Mouse (Mus musculus): ENCODE measurements at regions not wholly inside any gene's neighbourhood (a gene's known extent, or its start where the extent isn't known, plus 50 kb on each side); places are given as distances from the start of the nearest gene placed in this dataset.

GRCm38 (mm10) chr4:142761577-142761976 is 451.2 kb downstream of the Prdm2 start:
- H3K36me3 ChIP-seq (ENCODE audit: control insufficient read depth, insufficient read depth, low read length, poor library complexity, severe bottlenecking): no peaks in the 10 kb centered on the region
- no peak for DNase-seq (ENCODE audit: low read depth, low spot score)
- H3K27me3 ChIP-seq (ENCODE audit: control insufficient read depth, insufficient read depth, low read length, poor library complexity, severe bottlenecking): no peaks in the 10 kb centered on the region

DNA sequence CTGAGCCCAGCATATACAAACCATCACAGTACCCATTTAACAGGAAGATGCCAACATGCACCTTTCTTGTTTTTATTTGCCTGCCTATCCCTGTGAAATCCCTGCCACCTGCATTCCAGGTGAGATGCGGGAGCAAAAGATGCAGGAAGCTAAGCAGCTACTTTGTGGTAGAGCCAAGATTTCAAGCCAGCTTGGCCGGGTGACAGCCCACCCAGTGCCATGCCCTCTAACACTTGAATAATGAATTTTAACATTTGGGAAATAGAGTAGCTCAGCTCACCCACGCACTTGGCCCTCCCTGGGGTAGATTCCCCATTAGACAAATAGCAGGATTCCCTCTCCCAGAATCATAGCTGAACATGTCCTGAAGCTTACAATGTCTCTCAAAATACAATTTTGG is 454.7 kb downstream of the Prdm2 start:
- H3K27me3 ChIP-seq (ENCODE audit: control insufficient read depth, insufficient read depth, low read length, poor library complexity, severe bottlenecking): no peaks in the 10 kb centered on the region
- H3K36me3 ChIP-seq (ENCODE audit: control insufficient read depth, insufficient read depth, low read length, poor library complexity, severe bottlenecking): no peaks in the 10 kb centered on the region
- DNase-seq (ENCODE audit: low read depth, low spot score): no peak

GRCm38 (mm10) chr4:142756332-142756731 is 456.5 kb downstream of the Prdm2 start:
- Histone ChIP-seq H3K27me3 (ENCODE audit: control insufficient read depth, insufficient read depth, low read length, poor library complexity, severe bottlenecking) (no peaks in the 10 kb centered on the region), H3K36me3 (ENCODE audit: control insufficient read depth, insufficient read depth, low read length, poor library complexity, severe bottlenecking) (no peaks in the 10 kb centered on the region)
- no peak for DNase-seq (ENCODE audit: low read depth, low spot score)

GRCm38 (mm10) chr4:142749918-142750317 is 462.9 kb downstream of the Prdm2 start:
- Histone ChIP-seq H3K27me3 (ENCODE audit: control insufficient read depth, insufficient read depth, low read length, poor library complexity, severe bottlenecking) (no peaks in the 10 kb centered on the region), H3K36me3 (ENCODE audit: control insufficient read depth, insufficient read depth, low read length, poor library complexity, severe bottlenecking) (no peaks in the 10 kb centered on the region)
- no peak for DNase-seq (ENCODE audit: low read depth, low spot score)

DNA sequence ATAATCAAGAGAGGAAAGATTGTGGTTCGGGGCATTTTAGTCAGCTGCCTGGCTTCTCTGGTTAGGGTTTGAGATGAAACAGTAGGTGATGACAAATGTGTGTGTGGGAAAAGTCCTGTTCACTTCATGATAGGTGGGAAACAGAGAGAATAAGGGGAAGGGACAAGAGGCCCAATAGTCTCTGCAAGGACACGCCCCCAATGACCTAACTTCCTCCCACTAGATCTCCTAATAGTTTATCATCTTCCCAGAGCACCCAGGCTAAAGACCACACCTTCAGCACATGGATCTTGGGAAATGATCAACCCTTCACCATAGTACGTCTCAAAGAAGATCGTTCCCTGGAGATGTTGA is 484.3 kb upstream of the Kazn start:
- Histone ChIP-seq H3K27me3 (ENCODE audit: control insufficient read depth, insufficient read depth, low read length, poor library complexity, severe bottlenecking) (no peaks in the 10 kb centered on the region), H3K36me3 (ENCODE audit: control insufficient read depth, insufficient read depth, low read length, poor library complexity, severe bottlenecking) (no peaks in the 10 kb centered on the region)
- no peak for DNase-seq (ENCODE audit: low read depth, low spot score)

- no peaks in the 10 kb centered on the region for H3K36me3 ChIP-seq (ENCODE audit: control insufficient read depth, insufficient read depth, low read length, poor library complexity, severe bottlenecking)
- no peaks in the 10 kb centered on the region for H3K27me3 ChIP-seq (ENCODE audit: control insufficient read depth, insufficient read depth, low read length, poor library complexity, severe bottlenecking)
Measured at GRCm38 (mm10) chr4:142722845-142723553, 483.8 kb upstream of the Kazn start.

DNA sequence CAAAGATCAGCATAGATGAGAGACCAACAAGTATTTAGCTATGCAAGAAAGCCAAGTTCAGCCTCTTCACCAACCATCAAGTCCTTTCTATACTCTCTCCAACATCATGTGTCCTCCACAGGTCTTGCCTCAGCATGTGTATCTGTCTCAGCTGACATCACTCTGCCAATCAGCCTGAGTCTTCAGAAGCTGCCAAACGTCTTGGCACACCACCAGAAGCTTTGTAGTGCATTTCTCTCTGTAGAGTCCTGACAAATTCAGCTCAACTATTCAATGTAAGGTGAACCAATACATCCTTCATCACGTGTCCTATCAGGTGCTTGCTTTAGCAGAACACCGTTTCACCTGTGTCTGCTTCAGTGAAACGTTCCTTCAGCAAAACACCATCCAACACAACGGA is 462.4 kb upstream of the Kazn start:
- DNase-seq (ENCODE audit: low read depth, low spot score): no peak

More at GRCm38 (mm10) chr4:142722845-142723553, 483.8 kb upstream of the Kazn start:
- DNase-seq (ENCODE audit: low read depth, low spot score): no peak

DNA sequence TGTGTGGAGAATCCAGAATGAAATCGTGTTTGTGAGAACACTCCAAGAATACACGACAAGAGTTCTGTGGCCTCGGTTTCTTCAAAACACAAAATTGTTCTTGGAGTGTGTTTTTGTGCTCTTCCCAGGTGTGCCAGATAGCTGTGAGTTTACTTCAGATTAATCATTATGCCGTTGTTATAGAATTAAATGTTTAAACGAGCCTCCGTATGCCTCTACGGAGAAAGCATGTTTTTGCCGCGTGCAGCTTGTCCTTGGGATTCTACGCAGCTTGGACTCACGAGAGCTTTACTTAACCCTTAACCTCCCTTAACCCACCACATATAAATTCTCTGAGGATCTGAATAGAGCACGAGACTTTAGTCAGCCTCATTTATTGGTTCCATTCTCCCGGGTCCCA is 455.7 kb upstream of the Kazn start:
- no peaks in the 10 kb centered on the region for H3K36me3 ChIP-seq (ENCODE audit: control insufficient read depth, insufficient read depth, low read length, poor library complexity, severe bottlenecking)
- no peak for DNase-seq (ENCODE audit: low read depth, low spot score)
- no peaks in the 10 kb centered on the region for H3K27me3 ChIP-seq (ENCODE audit: control insufficient read depth, insufficient read depth, low read length, poor library complexity, severe bottlenecking)

More for the DNA sequence above, 462.4 kb upstream of the Kazn start:
- Histone ChIP-seq H3K36me3 (ENCODE audit: control insufficient read depth, insufficient read depth, low read length, poor library complexity, severe bottlenecking) (no peaks in the 10 kb centered on the region), H3K27me3 (ENCODE audit: control insufficient read depth, insufficient read depth, low read length, poor library complexity, severe bottlenecking) (no peaks in the 10 kb centered on the region)

DNA sequence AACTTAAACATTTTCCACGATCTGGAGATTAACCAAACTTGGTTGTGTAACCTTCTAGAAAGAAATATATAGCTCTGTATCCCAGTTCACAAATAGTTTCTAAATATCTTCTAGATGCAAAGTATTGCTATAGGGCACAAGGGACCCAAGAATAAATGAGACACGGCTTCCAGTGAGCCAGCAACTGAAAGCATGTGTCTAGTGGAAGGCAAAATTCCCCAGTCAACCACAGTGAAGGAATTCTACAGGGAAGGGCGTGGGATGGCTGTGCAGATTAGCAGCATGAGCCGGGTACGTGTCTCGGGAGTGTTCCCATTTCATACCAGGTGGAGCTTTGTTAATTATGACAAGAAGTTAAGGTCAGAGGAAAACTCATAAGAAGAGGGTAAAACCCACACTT is 449.0 kb upstream of the Kazn start:
- H3K36me3 ChIP-seq (ENCODE audit: control insufficient read depth, insufficient read depth, low read length, poor library complexity, severe bottlenecking): no peaks in the 10 kb centered on the region
- H3K27me3 ChIP-seq (ENCODE audit: control insufficient read depth, insufficient read depth, low read length, poor library complexity, severe bottlenecking): no peaks in the 10 kb centered on the region; the same call in 1 of the 2 replicates
- no peak for DNase-seq (ENCODE audit: low read depth, low spot score)

GRCm38 (mm10) chr4:142677426-142677825 is 438.2 kb upstream of the Kazn start:
- Histone ChIP-seq H3K36me3 (ENCODE audit: control insufficient read depth, insufficient read depth, low read length, poor library complexity, severe bottlenecking) (no peaks in the 10 kb centered on the region), H3K27me3 (ENCODE audit: control insufficient read depth, insufficient read depth, low read length, poor library complexity, severe bottlenecking) (no peaks in the 10 kb centered on the region)
- no peak for DNase-seq (ENCODE audit: low read depth, low spot score)

- Histone ChIP-seq H3K27me3 (ENCODE audit: control insufficient read depth, insufficient read depth, low read length, poor library complexity, severe bottlenecking) (no peaks in the 10 kb centered on the region), H3K36me3 (ENCODE audit: control insufficient read depth, insufficient read depth, low read length, poor library complexity, severe bottlenecking) (no peaks in the 10 kb centered on the region)
- DNase-seq (ENCODE audit: low read depth, low spot score): no peak
Measured at GRCm38 (mm10) chr4:142674641-142675465, 435.7 kb upstream of the Kazn start.

DNA sequence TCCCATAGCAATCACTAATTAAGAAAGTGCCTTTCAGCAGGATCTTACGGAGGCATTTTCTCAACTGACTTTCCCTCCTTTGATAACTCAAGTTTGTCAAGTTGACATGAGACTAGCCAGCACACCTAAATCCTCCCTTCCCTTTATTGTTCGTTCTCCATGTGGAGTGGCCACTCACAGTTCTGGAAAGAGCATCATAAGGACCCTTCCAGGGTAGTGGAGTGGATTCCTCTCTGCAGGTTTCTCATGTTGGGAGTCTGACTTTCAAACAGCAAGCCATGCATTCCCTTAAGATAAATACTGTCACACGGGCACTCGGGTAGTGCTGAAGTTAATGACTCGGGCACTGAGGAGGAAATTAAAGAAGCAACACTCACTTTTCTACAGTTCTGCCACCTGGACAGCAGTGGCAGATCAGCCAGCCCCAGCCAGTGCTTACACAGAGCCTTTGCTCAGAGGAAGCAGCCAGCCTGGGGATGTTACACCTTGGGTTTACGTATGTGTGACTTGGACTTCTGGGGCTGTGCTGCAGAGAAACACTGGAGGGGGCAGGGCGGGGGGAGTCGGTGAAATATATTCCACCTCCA is 432.8 kb upstream of the Kazn start:
- Histone ChIP-seq H3K27me3 (ENCODE audit: control insufficient read depth, insufficient read depth, low read length, poor library complexity, severe bottlenecking) (no peaks in the 10 kb centered on the region), H3K36me3 (ENCODE audit: control insufficient read depth, insufficient read depth, low read length, poor library complexity, severe bottlenecking) (no peaks in the 10 kb centered on the region)
- no peak for DNase-seq (ENCODE audit: low read depth, low spot score)

GRCm38 (mm10) chr4:142664781-142665180 is 425.6 kb upstream of the Kazn start:
- Histone ChIP-seq H3K36me3 (ENCODE audit: control insufficient read depth, insufficient read depth, low read length, poor library complexity, severe bottlenecking) (no peaks in the 10 kb centered on the region), H3K27me3 (ENCODE audit: control insufficient read depth, insufficient read depth, low read length, poor library complexity, severe bottlenecking) (no peaks in the 10 kb centered on the region)
- no peak for DNase-seq (ENCODE audit: low read depth, low spot score)

- no peaks in the 10 kb centered on the region for H3K36me3 ChIP-seq (ENCODE audit: control insufficient read depth, insufficient read depth, low read length, poor library complexity, severe bottlenecking)
- no peak for DNase-seq (ENCODE audit: low read depth, low spot score)
- no peaks in the 10 kb centered on the region; the same call in 1 of the 2 replicates for H3K27me3 ChIP-seq (ENCODE audit: control insufficient read depth, insufficient read depth, low read length, poor library complexity, severe bottlenecking)
Measured at GRCm38 (mm10) chr4:142658156-142658555, 419.0 kb upstream of the Kazn start.

GRCm38 (mm10) chr4:142641069-142641468 is 401.9 kb upstream of the Kazn start:
- DNase-seq (ENCODE audit: low read depth, low spot score): no peak
- H3K27me3 ChIP-seq (ENCODE audit: control insufficient read depth, insufficient read depth, low read length, poor library complexity, severe bottlenecking): no peaks in the 10 kb centered on the region
- H3K36me3 ChIP-seq (ENCODE audit: control insufficient read depth, insufficient read depth, low read length, poor library complexity, severe bottlenecking): no peaks in the 10 kb centered on the region
